Comparison of ENCODE assay signal across 14 mouse cellular contexts in the genomic region with DNA sequence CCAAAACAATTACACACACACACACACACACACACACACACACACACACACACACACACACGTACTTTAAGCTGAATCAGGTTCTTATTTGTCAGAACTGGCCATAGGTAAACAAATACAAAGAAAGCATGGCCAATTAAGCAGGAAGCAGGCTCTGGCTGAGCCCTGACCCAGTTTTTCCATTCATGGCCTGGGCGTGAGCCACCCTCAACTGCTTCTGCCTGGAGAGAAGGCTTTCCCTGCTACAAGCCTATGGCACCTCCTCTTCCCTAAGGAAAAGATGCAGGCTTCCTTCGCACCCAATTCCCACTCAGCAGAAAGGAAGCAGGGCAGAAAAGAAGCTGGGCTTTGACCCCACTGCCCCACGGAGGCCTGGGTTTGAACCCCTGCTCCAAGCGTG.
DNase-seq lines count a peak whose midpoint lies in the region; ATAC-seq lines count a peak whose summit lies in the region.
"Had no signal": no experiment of that assay in that cellular context is flagged by ENCODE, and none has a peak within 500 bp of the region (broad histone marks: within the 10 kb centered on the region; RNA-seq: fewer than 3 reads in every experiment).

No protein-coding gene starts in this region.

- WGBS in embryonic facial prominence, embryonic 13.5 days = 76% methylated on average over 5 of the region's 5 CpGs

- ATAC-seq in embryonic facial prominence, embryonic 13.5 days (ENCODE audit: insufficient number of reproducible peaks, insufficient read depth, low FRiP score, low TSS enrichment, low read depth) = no peak
- ATAC-seq: intestine, postnatal 0 days; liver, embryonic 12.5 days; Patski had no signal

- H3K4me2 ChIP-seq in embryonic facial prominence, embryonic 13.5 days = no peak overlapping the region
- H3K4me2 ChIP-seq: forebrain, embryonic 12.5 days; liver, embryonic 12.5 days; midbrain, embryonic 12.5 days; neural tube, embryonic 15.5 days had no signal

- peak overlapping the region; percentile 79 for H3K27ac ChIP-seq in embryonic facial prominence, embryonic 13.5 days
- H3K27ac ChIP-seq: liver, embryonic 12.5 days; midbrain, embryonic 12.5 days; neural tube, embryonic 15.5 days had no signal

- 0 out of 2 replicates have a peak, but pooled peaks cover 4% of the 10 kb centered on the region for H3K36me3 ChIP-seq in embryonic facial prominence, embryonic 13.5 days
- H3K36me3 ChIP-seq: liver, embryonic 12.5 days; midbrain, embryonic 12.5 days; neural tube, embryonic 15.5 days had no signal

- H3K9ac ChIP-seq in embryonic facial prominence, embryonic 13.5 days = 0 out of 2 replicates have a peak overlapping the region, but pooled peaks have one; percentile 36
- H3K9ac ChIP-seq: forebrain, embryonic 12.5 days; liver, embryonic 12.5 days; midbrain, embryonic 12.5 days; neural tube, embryonic 15.5 days had no signal

- H3K9me3 ChIP-seq in embryonic facial prominence, embryonic 13.5 days = 0 out of 2 replicates have a peak, but pooled peaks cover 5% of the 10 kb centered on the region
- H3K9me3 ChIP-seq: liver, embryonic 12.5 days; midbrain, embryonic 12.5 days; neural tube, embryonic 15.5 days had no signal

- peaks cover 82% of the 10 kb centered on the region for H3K4me1 ChIP-seq in embryonic facial prominence, embryonic 13.5 days

- no peaks in the 10 kb centered on the region for H3K27me3 ChIP-seq in embryonic facial prominence, embryonic 13.5 days
- H3K27me3 ChIP-seq: forebrain, embryonic 12.5 days; midbrain, embryonic 12.5 days; neural tube, embryonic 15.5 days; Patski had no signal

- H3K4me3 ChIP-seq in embryonic facial prominence, embryonic 13.5 days = no peak overlapping the region
- H3K4me3 ChIP-seq: forebrain, embryonic 12.5 days; liver, embryonic 12.5 days; midbrain, embryonic 12.5 days; neural tube, embryonic 15.5 days had no signal

- DNase-seq in adrenal gland, adult 2 months = peak; percentile 56
- no peak for DNase-seq in adrenal gland, adult 8-10 months
- peak; percentile 39 to 54 for DNase-seq in kidney, postnatal 25 days
- DNase-seq in kidney, adult 11 months = no peak
- peak; percentile 30 for DNase-seq in lung, postnatal 36 days
- no peak for DNase-seq in ovary, adult 18-20 months (ENCODE audit: low spot score)
- no peak for DNase-seq in right cerebral cortex, adult 18-20 months

Comparison
In these comparisons a context has a peak if more than half of its experiments do, and no peak if none do; other contexts are left out.
1. DNase-seq: peak in adrenal gland, adult 2 months (single experiment), kidney, postnatal 25 days (2 of 2) and lung, postnatal 36 days (single experiment); none in adrenal gland, adult 8-10 months (single experiment), kidney, adult 11 months (single experiment), ovary, adult 18-20 months (single experiment) and right cerebral cortex, adult 18-20 months (single experiment).